Mouse (Mus musculus): ENCODE data around the gene Rabggtb. TPM values are rescaled to one million over a fixed set of nuclear protein-coding genes. Genes with fewer than 3 reads are reported as not detected.

Gene Rabggtb
- 89.2 and 95.7 TPM in 2 replicates for polyA plus RNA-seq (2012; rRNA removed)

- DNase-seq, result peak; percentile 96 to 97
- WGBS, result under 1% methylated on average over 65 of the region's 65 CpGs
- Histone ChIP-seq H3K4me1 (ENCODE audit: control insufficient read depth, insufficient read depth, low read length) (peaks cover 3% of the 10 kb centered on the region; the same call in 1 of the 2 replicates), H3K27me3 (ENCODE audit: control insufficient read depth, insufficient read depth, low read length) (no peaks in the 10 kb centered on the region), H3K27ac (ENCODE audit: insufficient read depth, low read length) (peak within 1 kb of the TSS; percentile 92), H3K4me3 (replicated peaks; ENCODE audit: insufficient read depth, low read depth, low read length) (peak within 1 kb of the TSS; percentile 80)
- TF ChIP-seq POLR2A (IDR thresholded peaks at IDR 0.05; ENCODE audit: borderline replicate concordance, insufficient read depth, low read length) (peak; percentile 97), CTCF (IDR thresholded peaks at IDR 0.05; ENCODE audit: borderline replicate concordance, insufficient read depth, low read depth, low read length) (no peak)
Observed at GRCm38 (mm10) chr3:153912546-153913509, at the start of gene Rabggtb. Rabggtb (minus strand) TSS chr3:153913009.

GRCm38 (mm10) chr3:153961632-153962389, 49.0 kb upstream of the Rabggtb start:
- Histone ChIP-seq H3K4me3 (replicated peaks; ENCODE audit: insufficient read depth, low read depth, low read length) (no peak overlapping the region), H3K27ac (ENCODE audit: insufficient read depth, low read length) (no peak overlapping the region), H3K27me3 (ENCODE audit: control insufficient read depth, insufficient read depth, low read length) (no peaks in the 10 kb centered on the region), H3K4me1 (ENCODE audit: control insufficient read depth, insufficient read depth, low read length) (peaks cover 3% of the 10 kb centered on the region)
- DNase-seq, result no peak
- TF ChIP-seq POLR2A (IDR thresholded peaks at IDR 0.05; ENCODE audit: borderline replicate concordance, insufficient read depth, low read length) (no peak), CTCF (IDR thresholded peaks at IDR 0.05; ENCODE audit: borderline replicate concordance, insufficient read depth, low read depth, low read length) (peak; percentile 48; the same call in 1 of the 2 replicates)
- 78% methylated on average over 6 of the region's 6 CpGs for WGBS

- no peak overlapping the region for H3K27ac ChIP-seq (ENCODE audit: insufficient read depth, low read length)
- peaks cover 3% of the 10 kb centered on the region for H3K4me1 ChIP-seq (ENCODE audit: control insufficient read depth, insufficient read depth, low read length)
- TF ChIP-seq POLR2A (IDR thresholded peaks at IDR 0.05; ENCODE audit: borderline replicate concordance, insufficient read depth, low read length) (no peak), CTCF (IDR thresholded peaks at IDR 0.05; ENCODE audit: borderline replicate concordance, insufficient read depth, low read depth, low read length) (no peak)
- peak; percentile 27 to 42 for DNase-seq
- WGBS, result 16% methylated on average over 2 of the region's 2 CpGs
- no peak overlapping the region for H3K4me3 ChIP-seq (replicated peaks; ENCODE audit: insufficient read depth, low read depth, low read length)
- H3K27me3 ChIP-seq (ENCODE audit: control insufficient read depth, insufficient read depth, low read length), result no peaks in the 10 kb centered on the region
Observed at GRCm38 (mm10) chr3:153960884-153961283, 48.1 kb upstream of the Rabggtb start.

GRCm38 (mm10) chr3:153959731-153960207, 47.0 kb upstream of the Rabggtb start:
- Histone ChIP-seq H3K27me3 (ENCODE audit: control insufficient read depth, insufficient read depth, low read length) (no peaks in the 10 kb centered on the region), H3K4me1 (ENCODE audit: control insufficient read depth, insufficient read depth, low read length) (peaks cover 3% of the 10 kb centered on the region), H3K4me3 (replicated peaks; ENCODE audit: insufficient read depth, low read depth, low read length) (no peak overlapping the region), H3K27ac (ENCODE audit: insufficient read depth, low read length) (no peak overlapping the region)
- no peak for TF ChIP-seq CTCF (IDR thresholded peaks at IDR 0.05; ENCODE audit: borderline replicate concordance, insufficient read depth, low read depth, low read length)
- no peak for TF ChIP-seq POLR2A (IDR thresholded peaks at IDR 0.05; ENCODE audit: borderline replicate concordance, insufficient read depth, low read length)
- DNase-seq, result no peak
- WGBS, result 87% methylated on average over 9 of the region's 9 CpGs

GRCm38 (mm10) chr3:153959035-153959730, 46.4 kb upstream of the Rabggtb start:
- DNase-seq, result peak in 1 of 2 experiments; percentile 26
- TF ChIP-seq CTCF (IDR thresholded peaks at IDR 0.05; ENCODE audit: borderline replicate concordance, insufficient read depth, low read depth, low read length) (peak; percentile 44; the same call in 1 of the 2 replicates), POLR2A (IDR thresholded peaks at IDR 0.05; ENCODE audit: borderline replicate concordance, insufficient read depth, low read length) (no peak)
- Histone ChIP-seq H3K27ac (ENCODE audit: insufficient read depth, low read length) (no peak overlapping the region), H3K4me3 (replicated peaks; ENCODE audit: insufficient read depth, low read depth, low read length) (no peak overlapping the region), H3K4me1 (ENCODE audit: control insufficient read depth, insufficient read depth, low read length) (peaks cover 3% of the 10 kb centered on the region), H3K27me3 (ENCODE audit: control insufficient read depth, insufficient read depth, low read length) (no peaks in the 10 kb centered on the region)
- WGBS, result 94% methylated on average over 1 of the region's 1 CpGs

- Histone ChIP-seq H3K27ac (ENCODE audit: insufficient read depth, low read length) (no peak overlapping the region), H3K27me3 (ENCODE audit: control insufficient read depth, insufficient read depth, low read length) (no peaks in the 10 kb centered on the region), H3K4me3 (replicated peaks; ENCODE audit: insufficient read depth, low read depth, low read length) (no peak overlapping the region), H3K4me1 (ENCODE audit: control insufficient read depth, insufficient read depth, low read length) (peaks cover 3% of the 10 kb centered on the region)
- TF ChIP-seq CTCF (IDR thresholded peaks at IDR 0.05; ENCODE audit: borderline replicate concordance, insufficient read depth, low read depth, low read length) (no peak), POLR2A (IDR thresholded peaks at IDR 0.05; ENCODE audit: borderline replicate concordance, insufficient read depth, low read length) (no peak)
- no peak for DNase-seq
- 94% methylated on average over 5 of the region's 5 CpGs for WGBS
Observed at GRCm38 (mm10) chr3:153957916-153958315, 45.1 kb upstream of the Rabggtb start.

GRCm38 (mm10) chr3:153948176-153948575, 35.4 kb upstream of the Rabggtb start:
- TF ChIP-seq POLR2A (IDR thresholded peaks at IDR 0.05; ENCODE audit: borderline replicate concordance, insufficient read depth, low read length) (no peak), CTCF (IDR thresholded peaks at IDR 0.05; ENCODE audit: borderline replicate concordance, insufficient read depth, low read depth, low read length) (no peak)
- no peak overlapping the region for H3K27ac ChIP-seq (ENCODE audit: insufficient read depth, low read length)

More at GRCm38 (mm10) chr3:153948176-153948575, 35.4 kb upstream of the Rabggtb start:
- no peak for DNase-seq
- 79% methylated on average over 2 of the region's 2 CpGs for WGBS
- no peaks in the 10 kb centered on the region; the same call in 1 of the 2 replicates for H3K4me1 ChIP-seq (ENCODE audit: control insufficient read depth, insufficient read depth, low read length)
- H3K27me3 ChIP-seq (ENCODE audit: control insufficient read depth, insufficient read depth, low read length), result no peaks in the 10 kb centered on the region
- H3K4me3 ChIP-seq (replicated peaks; ENCODE audit: insufficient read depth, low read depth, low read length), result no peak overlapping the region

Data from cerebellum, adult 2 months (tissue).